Mouse (Mus musculus) ovary, postnatal 10 days (tissue): ENCODE measurements around the gene Il9.

ENCODE experiments used
- DNase-seq: peaks from one replicate; pipeline ENCODE4 v3.0.0; 2022; ENCODE audit warnings: low spot score

Gene Il9

GRCm38 (mm10) chr13:56471211-56471610 is 10.8 kb downstream of the Il9 start:
- no peak for DNase-seq

GRCm38 (mm10) chr13:56468536-56468935 is 13.5 kb downstream of the Il9 start:
- no peak for DNase-seq

- no peak for DNase-seq
These were observed 14.3 kb downstream of the Il9 start for GRCm38 (mm10) chr13:56467786-56468185.

- no peak for DNase-seq
These were observed 18.3 kb downstream of the Il9 start for GRCm38 (mm10) chr13:56463750-56464149.

GRCm38 (mm10) chr13:56463261-56463660 is 18.8 kb downstream of the Il9 start:
- no peak for DNase-seq

GRCm38 (mm10) chr13:56462791-56463190 is 19.3 kb downstream of the Il9 start:
- no peak for DNase-seq

- DNase-seq = no peak
These were observed 20.6 kb downstream of the Il9 start for GRCm38 (mm10) chr13:56461460-56461859.

GRCm38 (mm10) chr13:56458001-56458400 is 24.0 kb downstream of the Il9 start:
- DNase-seq = no peak

- DNase-seq = no peak
These were observed 32.0 kb downstream of the Il9 start for GRCm38 (mm10) chr13:56450035-56450434.

- no peak for DNase-seq
These were observed 32.6 kb downstream of the Il9 start for GRCm38 (mm10) chr13:56449239-56450030.

- DNase-seq = no peak
These were observed 37.0 kb downstream of the Il9 start for GRCm38 (mm10) chr13:56444996-56445395.

- DNase-seq = no peak
These were observed 37.9 kb downstream of the Il9 start for GRCm38 (mm10) chr13:56444112-56444511.

- no peak for DNase-seq
These were observed 38.6 kb downstream of the Il9 start for GRCm38 (mm10) chr13:56443411-56443810.

GRCm38 (mm10) chr13:56438211-56439075 is 43.6 kb downstream of the Il9 start, which contains the start of gene Slc25a48:
TSS of gene Slc25a48 (plus strand) at chr13:56438355.
- DNase-seq = no peak

- DNase-seq = no peak
These were observed 46.3 kb downstream of the Il9 start for GRCm38 (mm10) chr13:56435615-56436287.

GRCm38 (mm10) chr13:56434311-56434751 is 47.7 kb downstream of the Il9 start:
- DNase-seq = no peak

GRCm38 (mm10) chr13:56433466-56433865 is 48.6 kb downstream of the Il9 start:
- peak; percentile 48 for DNase-seq

- no peak for DNase-seq
These were observed 49.5 kb downstream of the Il9 start for GRCm38 (mm10) chr13:56432496-56432895.
